Mouse (Mus musculus): ENCODE results near the gene Lzic.

DNA sequence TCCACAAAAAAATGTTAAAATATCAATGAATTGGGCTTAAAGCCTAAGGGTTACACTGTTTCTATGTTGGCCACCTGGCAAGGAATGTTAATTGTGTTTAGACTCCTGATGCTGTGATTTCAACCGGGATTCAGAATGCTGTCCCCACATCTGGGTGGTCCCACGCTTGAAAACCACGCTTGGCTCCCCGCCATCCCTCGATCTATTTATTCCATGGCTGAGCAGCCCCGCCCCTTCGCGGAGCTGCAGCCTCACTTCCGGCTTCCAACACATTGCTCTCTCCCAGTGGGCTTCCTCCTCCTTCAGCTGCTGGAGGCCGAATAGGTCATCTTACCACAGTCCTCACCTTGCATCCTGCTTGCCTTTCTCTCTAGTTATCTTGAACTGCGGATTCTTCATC lies 39.2 kb upstream of the Lzic start:
- TF ChIP-seq CTCF (IDR thresholded peaks at IDR 0.05; ENCODE audit: borderline replicate concordance, control insufficient read depth, extremely low read depth, insufficient read depth, low read length, poor library complexity), result no peak
- no peak for TF ChIP-seq POLR2A (IDR thresholded peaks at IDR 0.05; ENCODE audit: control insufficient read depth, extremely low read depth, insufficient read depth, low read length, poor library complexity)
